Mouse (Mus musculus) CH12.LX (cell line): ENCODE data around the gene Sf3a1. TPM values are rescaled to one million over a fixed set of nuclear protein-coding genes. Genes with fewer than 3 reads are reported as not detected.
A peak's percentile ranks its signal among the peaks of the same experiment; 100 is the strongest.

Experiments used
- DNase-seq: peaks from one replicate; pipeline ENCODE4 v3.0.0-alpha.2; 2013; ENCODE audit errors: extremely low read depth
- H3K27ac ChIP-seq: 2 replicates; pipeline ENCODE4 v1.5.1; 2012; ENCODE audit warnings: low read depth, mild to moderate bottlenecking, control low read depth, moderate library complexity; ENCODE audit not compliant: insufficient read depth
- H3K27me3 ChIP-seq: replicated peaks from 2 replicates; pipeline ENCODE3; 2012; ENCODE audit warnings: inconsistent platforms
- H3K36me3 ChIP-seq, 2 experiments: replicated peaks in 1 of 2; 2 replicates each; pipeline versions ENCODE3 to v1.6.1; 2012; ENCODE audit warnings: inconsistent platforms in 1 of 2, low read length in 1 of 2, mild to moderate bottlenecking in 1 of 2, mixed read lengths in 1 of 2, moderate library complexity in 1 of 2; ENCODE audit not compliant: control insufficient read depth in 1 of 2, insufficient read depth in 1 of 2
- H3K4me1 ChIP-seq, 2 experiments: 2 replicates each; pipeline ENCODE4 v1.6.1; 2012; ENCODE audit warnings: inconsistent platforms in 1 of 2, moderate library complexity in 1 of 2; ENCODE audit not compliant: insufficient read depth in 2 of 2, control insufficient read depth in 1 of 2
- H3K4me2 ChIP-seq: 2 replicates; pipeline ENCODE4 v1.6.1; 2012; ENCODE audit warnings: low read depth, mild to moderate bottlenecking, control low read depth; ENCODE audit not compliant: poor library complexity, insufficient read depth, severe bottlenecking
- H3K4me3 ChIP-seq, 3 experiments: fragments of 150-350 bp in 1 of 3; sonication (generic) in 1 of 3; replicated peaks in 1 of 3; 2 replicates each; pipeline versions ENCODE3 to v1.5.1; 2011 to 2012; ENCODE audit warnings: low read depth in 2 of 3, low read length in 2 of 3, mild to moderate bottlenecking in 2 of 3, moderate library complexity in 2 of 3, control low read depth in 1 of 3, improper control_type of control experiment in 1 of 3, inconsistent platforms in 1 of 3, mixed read lengths in 1 of 3; ENCODE audit not compliant: poor library complexity in 1 of 3
- H3K79me2 ChIP-seq: replicated peaks from 2 replicates; pipeline ENCODE4 v1.6.1; 2012; ENCODE audit warnings: mild to moderate bottlenecking, moderate library complexity; ENCODE audit not compliant: control insufficient read depth, poor library complexity, insufficient read depth, severe bottlenecking; ENCODE audit errors: extremely low read depth
- H3K9ac ChIP-seq: 2 replicates; pipeline ENCODE4 v1.6.1; 2012; ENCODE audit warnings: low read depth, mild to moderate bottlenecking, control low read depth, moderate library complexity; ENCODE audit not compliant: insufficient read depth
- H3K9me3 ChIP-seq: replicated peaks from 2 replicates; pipeline ENCODE3; 2012; ENCODE audit warnings: low read length, inconsistent platforms, mixed read lengths
- BHLHE40 ChIP-seq: IDR thresholded peaks from 2 replicates; pipeline ENCODE4 v1.6.1; 2011; ENCODE audit warnings: mild to moderate bottlenecking, low read depth, low read length, improper control_type of control experiment
- CHD1 ChIP-seq: IDR thresholded peaks from 2 replicates; pipeline ENCODE4 v1.6.1; 2012; ENCODE audit warnings: low read depth, low read length, improper control_type of control experiment, inconsistent platforms
- CHD2 ChIP-seq: IDR thresholded peaks from 2 replicates; pipeline ENCODE4 v1.6.1; 2011; ENCODE audit warnings: low read length, improper control_type of control experiment
- CTCF ChIP-seq, 2 experiments: IDR thresholded peaks in 1 of 2; conservative IDR thresholded peaks in 1 of 2; 2 replicates each; pipeline ENCODE4 v1.5.1; 2011 to 2012; ENCODE audit warnings: low read depth in 2 of 2, low read length in 2 of 2, improper control_type of control experiment in 1 of 2, inconsistent platforms in 1 of 2, mild to moderate bottlenecking in 1 of 2, moderate library complexity in 1 of 2
- E2F4 ChIP-seq: IDR thresholded peaks from 2 replicates; pipeline ENCODE4 v1.6.1; 2011; ENCODE audit warnings: low read depth, low read length, improper control_type of control experiment; ENCODE audit not compliant: insufficient replicate concordance
- ELF1 ChIP-seq: IDR thresholded peaks from 2 replicates; pipeline ENCODE4 v1.6.1; 2014; ENCODE audit warnings: low read depth, mild to moderate bottlenecking, inconsistent platforms, low read length, improper control_type of control experiment
- EP300 ChIP-seq: IDR thresholded peaks from 2 replicates; pipeline ENCODE4 v1.6.1; 2011; ENCODE audit warnings: low read length, improper control_type of control experiment
- GABPA ChIP-seq: IDR thresholded peaks from 2 replicates; pipeline ENCODE4 v1.6.1; 2012; ENCODE audit warnings: low read depth, low read length, improper control_type of control experiment, inconsistent platforms; ENCODE audit not compliant: insufficient replicate concordance
- HCFC1 ChIP-seq: IDR thresholded peaks from 2 replicates; pipeline ENCODE4 v1.6.1; 2012; ENCODE audit warnings: low read depth, mild to moderate bottlenecking, inconsistent platforms, low read length, improper control_type of control experiment
- JUN ChIP-seq: IDR thresholded peaks from 2 replicates; pipeline ENCODE4 v1.6.1; 2011; ENCODE audit warnings: low read depth, mild to moderate bottlenecking, low read length, improper control_type of control experiment, moderate library complexity; ENCODE audit not compliant: insufficient read depth
- JUND ChIP-seq: conservative IDR thresholded peaks from 2 replicates; pipeline ENCODE4 v1.6.1; 2011; ENCODE audit warnings: low read depth, low read length, improper control_type of control experiment
- KAT2A ChIP-seq: IDR thresholded peaks from 2 replicates; pipeline ENCODE4 v1.6.1; 2012; ENCODE audit warnings: low read length, improper control_type of control experiment, inconsistent platforms; ENCODE audit not compliant: insufficient replicate concordance
- MAFK ChIP-seq: IDR thresholded peaks from 2 replicates; pipeline ENCODE4 v1.6.1; 2011; ENCODE audit warnings: low read length, improper control_type of control experiment; ENCODE audit not compliant: insufficient replicate concordance
- MAX ChIP-seq: IDR thresholded peaks from 2 replicates; pipeline ENCODE4 v1.6.1; 2011; ENCODE audit warnings: low read length, improper control_type of control experiment
- MAZ ChIP-seq: IDR thresholded peaks from 2 replicates; pipeline ENCODE4 v1.6.1; 2012; ENCODE audit warnings: low read depth, mild to moderate bottlenecking, inconsistent platforms, low read length, improper control_type of control experiment, moderate library complexity
- MEF2A ChIP-seq: IDR thresholded peaks from 2 replicates; pipeline ENCODE4 v1.6.1; 2014; ENCODE audit warnings: low read depth, mild to moderate bottlenecking, inconsistent platforms, low read length, improper control_type of control experiment, borderline replicate concordance
- MXI1 ChIP-seq: IDR thresholded peaks from 2 replicates; pipeline ENCODE4 v1.6.1; 2011; ENCODE audit warnings: mild to moderate bottlenecking, low read depth, low read length, improper control_type of control experiment
- MYC ChIP-seq: IDR thresholded peaks from 2 replicates; pipeline ENCODE4 v1.6.1; 2011; ENCODE audit warnings: low read depth, mild to moderate bottlenecking, improper control_type of control experiment, low read length
- NELFE ChIP-seq: IDR thresholded peaks from 2 replicates; pipeline ENCODE4 v1.6.1; 2011; ENCODE audit warnings: low read depth, low read length, improper control_type of control experiment
- PAX5 ChIP-seq: IDR thresholded peaks from 2 replicates; pipeline ENCODE4 v1.6.1; 2012; ENCODE audit warnings: low read length, inconsistent platforms, mixed read lengths
- POLR2A ChIP-seq: IDR thresholded peaks from 2 replicates; pipeline ENCODE4 v1.6.1; 2011; ENCODE audit warnings: low read depth, mild to moderate bottlenecking, improper control_type of control experiment, low read length
- POLR2AphosphoS2 ChIP-seq: IDR thresholded peaks from 2 replicates; pipeline ENCODE4 v1.6.1; 2011; ENCODE audit warnings: low read depth, low read length, improper control_type of control experiment
- RAD21 ChIP-seq: IDR thresholded peaks from 2 replicates; pipeline ENCODE4 v1.6.1; 2011; ENCODE audit warnings: low read depth, mild to moderate bottlenecking, low read length, improper control_type of control experiment, moderate library complexity
- SIN3A ChIP-seq: IDR thresholded peaks from 2 replicates; pipeline ENCODE4 v1.6.1; 2012; ENCODE audit warnings: low read length, improper control_type of control experiment, inconsistent platforms
- SMC3 ChIP-seq: IDR thresholded peaks from 2 replicates; pipeline ENCODE4 v1.6.1; 2011; ENCODE audit warnings: low read depth, low read length, improper control_type of control experiment
- TBP ChIP-seq: conservative IDR thresholded peaks from 2 replicates; pipeline ENCODE4 v1.6.1; 2011; ENCODE audit warnings: low read depth, low read length, improper control_type of control experiment
- TCF12 ChIP-seq: IDR thresholded peaks from 2 replicates; pipeline ENCODE4 v1.6.1; 2014; ENCODE audit warnings: low read depth, mild to moderate bottlenecking, inconsistent platforms, low read length, improper control_type of control experiment
- UBTF ChIP-seq: IDR thresholded peaks from 2 replicates; pipeline ENCODE4 v1.6.1; 2012; ENCODE audit warnings: low read depth, mild to moderate bottlenecking, inconsistent platforms, low read length, improper control_type of control experiment, moderate library complexity
- USF1 ChIP-seq: IDR thresholded peaks from 2 replicates; pipeline ENCODE4 v1.6.1; 2014; ENCODE audit warnings: low read depth, mild to moderate bottlenecking, inconsistent platforms, low read length, improper control_type of control experiment
- ZMIZ1 ChIP-seq: IDR thresholded peaks from 2 replicates; pipeline ENCODE4 v1.6.1; 2012; ENCODE audit warnings: low read depth, mild to moderate bottlenecking, inconsistent platforms, low read length, improper control_type of control experiment
- dilution Hi-C: fragments of 300-500 bp; cut with MboI; formaldehyde crosslinking; loops from 2 replicates; pipeline ENCODE4 v1.14.3; 2020; ENCODE audit warnings: low sequenced_read_pairs; ENCODE audit not compliant: extremely low pct_unique_long_range_greater_than_20kb, extremely low pct_ligation_motif_present
- in situ Hi-C: fragments of 300-500 bp; cut with MboI; formaldehyde crosslinking; loops from 3 replicates; pipeline ENCODE4 v1.14.3; 2019; ENCODE audit warnings: low sequenced_read_pairs, low pct_ligation_motif_present, low pct_unique_long_range_greater_than_20kb, mixed read lengths
- polyA plus RNA-seq: library from polyadenylated mRNA; unstranded; fragments of >175 nt; gene quantifications from 2 replicates; pipeline ENCODE4 v1.2.1, GENCODE M21; 2012; ENCODE audit warnings: low read depth; ENCODE audit not compliant: insufficient read length
- total RNA-seq, 2 experiments: library from RNA; depleted of rRNA; stranded (reverse); fragments of 300-350 nt in 1 of 2; fragments of >200 nt in 1 of 2; gene quantifications; 2 replicates each; pipeline ENCODE4 v1.2.3; 2012 to 2014

Sf3a1 gene
- total and polyA plus RNA-seq, 3 experiments = 29.5 to 97.6 (median 46.5) TPM

- Histone ChIP-seq H3K36me3 (peaks cover 6 to 21% of the 10 kb centered on the region in 2 experiments), H3K4me3 (peak overlapping the region; percentile 11 to 36 (median 34)), H3K27ac (no peak overlapping the region), H3K4me1 (peaks cover 23 to 46% of the 10 kb centered on the region in 2 experiments), H3K4me2 (peak overlapping the region; percentile 80), H3K9me3 (peaks cover 4% of the 10 kb centered on the region)
- DNase-seq = no peak
- dilution Hi-C loops = no loop called here
- TF ChIP-seq SMC3 (no peak), POLR2AphosphoS2 (no peak), E2F4 (no peak), MYC (no peak), CHD1 (no peak), TCF12 (no peak), EP300 (no peak; the same call in 1 of the 2 replicates), CTCF (conservative IDR thresholded peaks at IDR 0.05 in 1 of 2, IDR thresholded peaks at IDR 0.05 in 1 of 2; ENCODE audit: low read depth in 2 of 2, low read length in 2 of 2) (no peak), GABPA (no peak), ZMIZ1 (no peak), HCFC1 (no peak), BHLHE40 (no peak), POLR2A (no peak), MAFK (no peak), MEF2A (no peak), RAD21 (no peak)
- TF ChIP-seq, all 38 proteins: peak for 0
- peaks cover 20% of the 10 kb centered on the region for H3K79me2 ChIP-seq
- no peaks in the 10 kb centered on the region for H3K27me3 ChIP-seq
- in situ Hi-C loops = no loop called here
- H3K9ac ChIP-seq = no peak overlapping the region
Measured at GRCm38 (mm10) chr11:4134400-4134799, 25.8 kb upstream of the Sf3a1 start.

GRCm38 (mm10) chr11:4134986-4135935 lies 24.9 kb upstream of the Sf3a1 start, which contains the start of gene Rnf215:
Gene Rnf215 (plus strand): TSS chr11:4135202.
- H3K4me1 ChIP-seq = peaks cover 31 to 55% of the 10 kb centered on the region in 2 experiments
- H3K27ac ChIP-seq = peak within 1 kb of the TSS; percentile 82
- in situ Hi-C loops (loop anchor here (5.0 kb wide), 1 partner anchor 72 kb away; no protein-coding TSS in a partner anchor), dilution Hi-C loops (no loop called here)
- H3K36me3 ChIP-seq = peaks cover 13 to 29% of the 10 kb centered on the region in 2 experiments
- peak within 1 kb of the TSS; percentile 85 for H3K9ac ChIP-seq
- peaks cover 20% of the 10 kb centered on the region for H3K79me2 ChIP-seq
- peak; percentile 96 for DNase-seq
- peaks cover 4% of the 10 kb centered on the region for H3K9me3 ChIP-seq
- peak within 1 kb of the TSS; percentile 80 for H3K4me2 ChIP-seq
- H3K27me3 ChIP-seq = no peaks in the 10 kb centered on the region
- H3K4me3 ChIP-seq = peak within 1 kb of the TSS; percentile 76 to 84 (median 82)
- TF ChIP-seq SIN3A (peak; percentile 73), USF1 (no peak), SMC3 (peak; percentile 46), MXI1 (peak; percentile 40; the same call in 1 of the 2 replicates), CTCF (conservative IDR thresholded peaks at IDR 0.05 in 1 of 2, IDR thresholded peaks at IDR 0.05 in 1 of 2; ENCODE audit: low read depth in 2 of 2, low read length in 2 of 2) (peak; percentile 17 to 52; a peak in 2 of 4 replicates), CHD1 (0 out of 2 replicates have a peak, but pooled peaks have one; percentile 56), GABPA (no peak), MYC (no peak), MAX (no peak), MAZ (peak; percentile 84; the same call in 1 of the 2 replicates), JUN (no peak), KAT2A (peak; percentile 35; the same call in 1 of the 2 replicates), TBP (no peak), ELF1 (no peak), ZMIZ1 (peak; percentile 82), NELFE (peak; percentile 92), JUND (no peak), POLR2A (peak; percentile 89), CHD2 (peak; percentile 10; the same call in 1 of the 2 replicates), PAX5 (no peak), UBTF (peak; percentile 96)
